Mouse (Mus musculus): ENCODE measurements around the gene Cul9.

Cul9 gene

DNA sequence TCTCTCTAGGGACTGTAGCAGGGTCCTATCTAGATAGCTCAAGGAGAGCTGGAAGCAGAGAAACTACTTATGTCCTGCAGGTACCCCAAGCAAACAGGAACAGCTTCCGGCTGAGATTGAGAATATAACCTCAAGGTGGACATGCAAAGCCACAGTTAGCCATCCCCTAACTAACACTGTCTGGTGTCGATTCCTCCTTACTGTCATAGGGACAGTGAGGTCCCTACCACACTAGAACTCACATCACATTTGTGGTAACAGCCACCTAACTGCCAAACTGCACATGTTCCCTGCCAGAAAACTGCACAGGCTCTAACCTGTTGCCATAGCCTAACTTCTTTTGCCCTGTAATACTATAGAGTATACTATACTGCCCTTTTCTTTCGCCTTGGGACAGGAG, 7.7 kb upstream of the Cul9 start:
- ATAC-seq (ENCODE audit: insufficient number of reproducible peaks, low FRiP score, low TSS enrichment), result no peak

GRCm38 (mm10) chr17:46553469-46553868, 7.3 kb upstream of the Cul9 start:
- ATAC-seq (ENCODE audit: insufficient number of reproducible peaks, low FRiP score, low TSS enrichment), result no peak

- ATAC-seq (ENCODE audit: insufficient number of reproducible peaks, low FRiP score, low TSS enrichment), result peak; percentile 75
Measured at GRCm38 (mm10) chr17:46552841-46553423, 6.7 kb upstream of the Cul9 start.

GRCm38 (mm10) chr17:46552151-46552550, 6.0 kb upstream of the Cul9 start:
- no peak for ATAC-seq (ENCODE audit: insufficient number of reproducible peaks, low FRiP score, low TSS enrichment)

DNA sequence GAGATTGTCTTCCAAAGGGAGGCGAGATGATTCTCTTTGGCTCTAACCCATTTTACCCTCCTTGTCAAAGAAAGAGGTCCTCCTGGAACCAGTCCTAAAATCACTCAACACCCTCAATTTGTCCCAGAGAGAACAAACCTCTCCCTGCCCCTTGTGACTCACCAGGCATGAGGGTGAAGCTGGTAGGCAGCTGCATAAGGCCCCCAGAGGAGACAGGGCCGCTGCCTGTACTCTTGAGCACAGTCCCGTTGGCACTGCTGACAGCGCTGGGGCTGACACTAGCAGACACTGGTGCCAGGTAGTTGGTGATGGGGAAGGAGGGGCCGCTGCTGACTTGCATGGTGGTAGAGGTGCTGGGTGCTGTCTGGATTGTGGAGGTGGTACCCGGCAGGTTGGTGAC, 5.2 kb upstream of the Cul9 start:
- no peak for ATAC-seq (ENCODE audit: insufficient number of reproducible peaks, low FRiP score, low TSS enrichment)

DNA sequence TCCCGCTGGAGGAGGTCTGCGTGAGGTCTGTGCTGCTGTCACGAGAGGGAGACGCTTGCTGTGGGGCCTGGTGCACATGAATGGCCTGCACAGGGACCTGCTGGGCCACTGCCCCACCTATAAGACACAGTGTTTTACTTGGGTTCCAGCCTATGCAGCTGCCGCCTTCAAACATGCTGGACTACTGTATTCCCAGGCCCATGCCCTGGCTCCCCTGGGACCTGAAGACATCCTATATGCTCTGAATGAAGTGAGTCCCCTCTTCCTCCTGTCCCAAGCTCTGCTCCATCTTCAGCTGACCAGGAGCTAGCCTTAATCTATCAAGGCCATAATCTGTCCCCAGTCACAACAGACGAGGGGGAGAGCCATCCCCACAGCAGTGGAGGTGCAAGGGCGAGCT, 4.7 kb upstream of the Cul9 start:
- ATAC-seq (ENCODE audit: insufficient number of reproducible peaks, low FRiP score, low TSS enrichment), result no peak

- ATAC-seq (ENCODE audit: insufficient number of reproducible peaks, low FRiP score, low TSS enrichment), result no peak
Measured at GRCm38 (mm10) chr17:46549642-46550041, 3.5 kb upstream of the Cul9 start.

- no peak for ATAC-seq (ENCODE audit: insufficient number of reproducible peaks, low FRiP score, low TSS enrichment)
Measured at GRCm38 (mm10) chr17:46549193-46549592, 3.0 kb upstream of the Cul9 start.

DNA sequence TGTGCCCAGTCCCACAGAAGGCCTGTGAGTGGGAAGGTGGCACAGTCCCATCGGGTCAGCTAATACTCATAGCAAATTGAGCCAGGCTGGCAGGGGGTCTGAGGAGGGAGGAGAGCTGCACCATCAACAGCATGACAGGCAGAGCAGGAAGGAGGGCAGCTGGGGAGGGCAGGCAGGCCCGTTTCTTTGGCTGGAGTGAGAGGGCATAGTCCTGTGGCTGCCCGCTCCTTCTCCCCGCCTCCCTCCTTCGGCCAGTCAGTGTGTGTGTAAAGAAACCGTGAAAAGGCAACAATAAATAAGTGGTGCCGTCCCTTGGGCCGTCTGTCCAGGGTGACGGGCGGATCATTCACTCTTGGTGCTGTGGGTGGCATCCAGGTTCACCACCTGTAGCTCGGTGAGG, 2.6 kb upstream of the Cul9 start:
- ATAC-seq (ENCODE audit: insufficient number of reproducible peaks, low FRiP score, low TSS enrichment), result no peak

- ATAC-seq (ENCODE audit: insufficient number of reproducible peaks, low FRiP score, low TSS enrichment), result no peak
Measured at GRCm38 (mm10) chr17:46547923-46548322, 1.7 kb upstream of the Cul9 start.

DNA sequence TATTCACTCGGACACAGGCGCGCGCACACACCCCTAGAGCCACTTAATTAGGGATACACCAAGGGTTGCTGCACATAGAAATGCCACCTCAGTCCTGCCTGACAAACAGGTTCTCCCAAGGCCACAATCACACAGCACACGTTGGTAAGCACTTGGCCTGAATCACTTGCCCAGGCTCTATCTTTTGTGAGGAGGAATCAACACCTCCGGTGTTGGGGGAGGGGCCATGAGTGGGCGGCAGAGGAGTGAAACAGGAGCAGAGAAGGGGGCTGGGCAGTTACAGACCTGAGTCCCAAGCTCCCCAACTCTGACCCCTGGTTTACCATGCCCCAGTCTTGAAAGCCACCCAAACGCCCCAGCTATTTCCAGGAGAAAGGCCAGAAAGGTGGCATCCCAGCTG, 807 bp upstream of the Cul9 start:
- no peak for ATAC-seq (ENCODE audit: insufficient number of reproducible peaks, low FRiP score, low TSS enrichment)

DNA sequence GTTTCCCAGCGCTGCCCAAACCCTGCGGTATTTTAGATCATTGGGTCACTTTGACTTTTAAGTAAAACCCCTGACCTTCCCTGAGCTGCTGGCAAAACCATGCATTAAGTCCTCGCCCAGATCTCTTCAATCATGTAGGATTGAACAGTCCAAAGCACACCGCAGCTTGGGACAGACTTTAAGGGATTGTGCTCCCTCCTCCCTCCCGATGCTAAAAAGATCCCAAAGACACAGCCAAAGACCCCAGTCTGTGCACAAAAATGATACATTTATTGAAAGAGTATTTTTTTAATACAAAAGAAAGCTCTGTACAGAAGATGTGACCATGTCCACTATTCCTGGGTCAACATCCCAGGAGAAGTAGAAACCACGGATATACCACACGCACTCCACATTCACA, 403 bp upstream of the Cul9 start:
- no peak for ATAC-seq (ENCODE audit: insufficient number of reproducible peaks, low FRiP score, low TSS enrichment)

DNA sequence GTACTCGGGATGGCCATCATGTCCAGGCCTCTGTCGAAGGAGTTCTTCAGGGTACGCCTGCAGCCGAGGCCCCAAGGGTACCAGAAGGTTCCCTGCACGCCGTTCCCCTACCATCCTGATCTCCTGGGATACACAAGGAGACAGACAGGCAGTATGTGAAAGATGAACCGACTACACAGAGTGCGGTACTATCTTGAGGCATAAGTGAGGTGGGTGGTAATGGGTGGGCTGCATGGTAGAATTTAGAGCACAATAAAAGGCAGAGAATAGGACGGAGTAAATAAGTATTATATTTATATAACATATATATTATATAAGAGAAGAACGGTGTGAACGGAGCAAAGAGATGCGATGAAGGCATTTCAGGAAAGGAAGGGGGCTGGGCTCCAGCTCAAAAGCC, 2.5 kb downstream of the Cul9 start:
- no peak for ATAC-seq (ENCODE audit: insufficient number of reproducible peaks, low FRiP score, low TSS enrichment)

DNA sequence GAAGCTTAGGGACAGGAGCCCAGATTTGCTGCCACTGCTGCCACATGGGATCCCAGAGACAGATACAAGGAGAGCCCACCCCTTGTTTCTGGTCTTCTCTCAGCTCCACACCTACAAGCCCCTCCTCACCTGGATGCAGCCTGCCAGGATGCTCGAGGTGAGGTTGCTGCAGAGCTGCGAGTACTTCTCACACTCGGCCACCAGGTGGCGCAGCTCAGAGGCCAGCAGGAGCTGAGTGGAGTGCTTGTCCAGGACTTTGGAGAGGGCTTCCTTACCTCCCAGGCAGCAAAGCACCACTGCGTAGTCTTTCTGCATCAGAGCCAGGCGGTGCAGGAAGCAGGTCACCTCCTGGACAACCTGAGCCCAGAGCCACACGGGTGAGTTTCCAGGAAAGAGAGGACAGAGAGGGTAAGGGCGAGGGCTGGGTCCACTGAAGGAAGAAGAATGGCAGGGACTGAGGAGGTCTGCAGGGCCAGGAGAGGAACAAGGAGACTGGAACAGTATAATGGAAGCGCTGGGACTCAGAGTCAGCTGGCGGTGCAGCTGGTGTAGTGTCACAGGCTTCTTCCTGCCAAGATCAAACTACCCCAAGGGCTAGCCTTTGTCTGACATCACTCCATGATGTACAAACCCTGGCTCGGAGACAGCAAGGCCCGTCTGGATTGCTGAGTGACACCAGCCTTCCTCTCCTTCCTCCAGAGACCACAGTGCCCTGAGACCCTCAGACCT, 20.4 kb downstream of the Cul9 start:
- peak; percentile 56; the same call in 1 of the 2 replicates for ATAC-seq (ENCODE audit: insufficient number of reproducible peaks, low FRiP score, low TSS enrichment)

- no peak for ATAC-seq (ENCODE audit: insufficient number of reproducible peaks, low FRiP score, low TSS enrichment)
Measured at GRCm38 (mm10) chr17:46525065-46525464, 21.1 kb downstream of the Cul9 start.

- ATAC-seq (ENCODE audit: insufficient number of reproducible peaks, low FRiP score, low TSS enrichment), result no peak
Measured at GRCm38 (mm10) chr17:46521963-46522668, 24.1 kb downstream of the Cul9 start.

- no peak for ATAC-seq (ENCODE audit: insufficient number of reproducible peaks, low FRiP score, low TSS enrichment)
Measured at GRCm38 (mm10) chr17:46521174-46521573, 25.0 kb downstream of the Cul9 start.

DNA sequence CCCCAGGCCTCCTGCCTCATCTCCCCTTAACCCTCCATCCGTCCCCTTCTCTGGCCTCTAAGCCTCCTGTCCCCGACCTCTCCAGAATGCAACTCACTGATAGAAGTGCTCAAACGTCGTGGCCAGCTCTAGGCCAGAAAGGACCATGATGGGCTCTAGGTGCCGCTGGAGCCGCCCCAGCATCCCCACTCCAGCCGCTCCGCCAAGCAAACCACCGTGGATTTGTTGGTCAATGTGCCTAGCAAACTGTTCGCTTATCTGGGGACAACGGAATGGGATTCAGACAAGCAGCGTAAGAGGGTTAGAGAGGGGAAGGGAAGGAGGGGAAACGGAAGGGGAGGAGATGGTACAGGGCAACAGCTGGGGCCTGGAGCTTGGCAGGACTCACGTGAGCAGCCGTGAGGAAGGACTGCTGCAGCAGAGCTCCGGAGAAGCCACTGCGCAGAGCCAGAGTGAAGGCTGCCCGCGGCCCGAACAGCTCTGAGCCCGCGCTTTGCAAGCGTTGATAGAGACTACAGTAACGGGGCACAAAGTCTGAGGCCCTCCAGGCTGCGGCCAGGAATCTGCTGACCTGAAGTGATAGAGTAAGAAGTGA, 25.7 kb downstream of the Cul9 start:
- no peak for ATAC-seq (ENCODE audit: insufficient number of reproducible peaks, low FRiP score, low TSS enrichment)

- no peak for ATAC-seq (ENCODE audit: insufficient number of reproducible peaks, low FRiP score, low TSS enrichment)
Measured at GRCm38 (mm10) chr17:46519971-46520370, 26.2 kb downstream of the Cul9 start.

- no peak; the same call in 1 of the 2 replicates for ATAC-seq (ENCODE audit: insufficient number of reproducible peaks, low FRiP score, low TSS enrichment)
Measured at GRCm38 (mm10) chr17:46513329-46513728, 32.9 kb downstream of the Cul9 start.

DNA sequence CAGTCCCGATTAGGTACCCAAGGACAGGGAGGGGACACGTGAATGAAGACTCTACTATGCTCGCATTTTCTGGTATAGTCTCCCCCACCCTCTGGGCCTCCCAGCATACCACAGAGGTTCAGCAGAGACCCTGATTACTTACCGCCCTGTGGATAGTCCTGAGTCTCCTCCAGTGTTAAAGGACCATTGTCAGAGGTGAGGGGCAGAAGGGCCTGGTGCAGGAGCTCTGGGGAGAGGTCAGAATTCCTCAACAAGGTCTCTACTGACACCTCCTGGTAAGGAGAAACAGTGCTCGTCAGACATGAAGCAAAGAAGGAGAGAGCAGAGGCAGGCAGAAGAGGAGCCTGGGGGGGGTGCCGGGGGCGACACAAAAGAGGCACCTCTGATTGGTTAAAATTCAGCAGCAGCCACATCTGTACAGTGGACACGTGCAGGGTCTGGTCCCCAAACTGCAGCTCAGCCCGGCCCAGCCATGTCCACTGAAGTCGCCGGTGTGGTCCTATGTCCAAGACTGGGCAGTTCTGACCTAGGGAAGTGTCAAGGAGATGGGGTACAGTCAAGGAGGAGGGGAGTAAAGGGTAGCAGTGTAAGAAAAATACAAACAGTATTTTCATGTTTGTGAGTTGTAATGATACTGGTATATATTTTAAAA, 35.0 kb downstream of the Cul9 start:
- no peak for ATAC-seq (ENCODE audit: insufficient number of reproducible peaks, low FRiP score, low TSS enrichment)
